Mouse (Mus musculus) cerebellum, adult 2 months (tissue): ENCODE results near the gene 2900026A02Rik.

Source experiments
- CTCF ChIP-seq: fragments of 200-500 bp; IDR thresholded peaks from 2 replicates; pipeline ENCODE4 v1.5.1; 2011; ENCODE audit warnings: low read depth, mild to moderate bottlenecking, control low read depth, low read length, moderate library complexity, borderline replicate concordance; ENCODE audit not compliant: insufficient read depth
- POLR2A ChIP-seq: fragments of 200-500 bp; IDR thresholded peaks from 2 replicates; pipeline ENCODE4 v1.6.1; 2011; ENCODE audit warnings: low read length, control low read depth, borderline replicate concordance; ENCODE audit not compliant: insufficient read depth

- TF ChIP-seq CTCF (no peak), POLR2A (no peak)
Measured at GRCm38 (mm10) chr5:113215610-113216011, 5.4 kb downstream of the 2900026A02Rik start.
